Mouse (Mus musculus) duodenum, adult 2 months (tissue): ENCODE data around the gene Olfr698. TPM values are rescaled to one million over a fixed set of nuclear protein-coding genes. Genes with fewer than 3 reads are reported as not detected.

Experiments
- polyA plus RNA-seq: library from polyadenylated mRNA; depleted of rRNA; stranded (reverse); fragments of >200 nt; gene quantifications from 2 replicates; pipeline ENCODE4 v1.2.3, GENCODE M21; 2012; ENCODE audit warnings: low replicate concordance; rRNA removed

Olfr698 gene
- not detected in 2 replicates for polyA plus RNA-seq

GRCm38 (mm10) chr7:106755297-106755696 lies at the start of gene Olfr698:
TSS of gene Olfr698 (minus strand) at chr7:106755397.

DNA sequence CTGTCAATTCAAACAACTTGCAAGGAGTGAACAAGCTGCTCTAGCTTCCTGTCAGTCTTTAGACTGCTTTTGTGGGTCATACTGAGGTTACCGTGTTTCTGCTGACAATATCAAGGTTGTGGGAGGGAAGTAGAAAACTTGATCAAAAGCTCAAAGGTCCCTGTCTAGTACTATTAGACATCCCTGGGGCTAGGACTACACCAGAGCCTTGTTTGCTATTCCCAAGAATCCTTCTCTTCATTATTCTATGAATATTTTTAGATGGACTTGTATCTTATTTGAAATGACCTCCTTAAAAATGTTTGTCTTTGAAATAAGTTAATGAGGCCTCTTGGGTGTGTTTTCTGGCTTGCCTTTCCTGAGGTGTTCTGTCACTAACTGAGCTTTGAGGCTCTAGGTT lies 37.9 kb upstream of the Olfr698 start, which contains the start of gene Olfr699:
Gene Olfr699, minus strand, starts transcription at position 101 of the 400 bp plus-strand sequence.

GRCm38 (mm10) chr7:106742343-106742742 lies 12.9 kb downstream of the Olfr698 start, which contains the start of gene Olfr697:
TSS of gene Olfr697 (minus strand) at chr7:106742443.

DNA sequence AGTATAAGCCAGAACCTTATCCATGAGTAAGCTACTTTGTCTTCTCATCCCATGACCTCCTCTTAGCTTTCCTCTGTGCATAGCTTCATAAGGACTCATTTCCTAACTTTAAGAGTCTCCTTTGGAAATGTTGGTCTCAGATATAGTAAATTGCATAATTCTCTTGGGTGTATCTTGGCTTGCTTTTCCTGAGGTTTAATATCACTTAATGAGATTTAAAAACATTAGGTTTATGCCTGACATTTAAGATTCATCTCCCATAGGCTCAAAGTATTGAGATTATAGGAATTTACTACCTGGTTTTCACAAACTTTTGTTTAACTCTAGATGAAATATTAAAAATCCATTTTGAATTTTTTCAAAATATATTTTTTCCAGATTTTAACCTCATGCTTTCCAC lies 38.9 kb downstream of the Olfr698 start, which contains the start of gene Olfr695:
Gene Olfr695, minus strand, starts transcription at position 101 of the 400 bp plus-strand sequence.

Other genes with a start within 250 kb of the Olfr698 start
- not detected in 2 replicates for gene Olfr693, start 74.8 kb downstream of the Olfr698 start, polyA plus RNA-seq
- not detected in 2 replicates for gene Olfr694, start 63.6 kb downstream of the Olfr698 start, polyA plus RNA-seq
- not detected in 2 replicates for gene Olfr695, start 39.0 kb downstream of the Olfr698 start, polyA plus RNA-seq
- not detected in 2 replicates for gene Olfr697, start 13.0 kb downstream of the Olfr698 start, polyA plus RNA-seq
- gene Olfr699, start 37.8 kb upstream of the Olfr698 start, polyA plus RNA-seq: not detected in 2 replicates
- gene Olfr700, start 53.4 kb upstream of the Olfr698 start, polyA plus RNA-seq: not detected in 2 replicates
- not detected in 2 replicates for gene Olfr701, start 58.7 kb upstream of the Olfr698 start, polyA plus RNA-seq
- gene Olfr702, start 78.5 kb upstream of the Olfr698 start, polyA plus RNA-seq: not detected in 2 replicates
- gene Olfr703, start 88.0 kb upstream of the Olfr698 start, polyA plus RNA-seq: not detected in 2 replicates
- gene Olfr704, start 107.8 kb upstream of the Olfr698 start, polyA plus RNA-seq: not detected in 2 replicates
- gene Olfr705, start 121.5 kb upstream of the Olfr698 start, polyA plus RNA-seq: not detected in 2 replicates
- gene Olfr706, start 132.8 kb upstream of the Olfr698 start, polyA plus RNA-seq: not detected in 2 replicates
- not detected in 2 replicates for gene Olfr707, start 145.8 kb upstream of the Olfr698 start, polyA plus RNA-seq
- gene Olfr1532-ps1, start 152.6 kb upstream of the Olfr698 start, polyA plus RNA-seq: not detected in 2 replicates
- gene Olfr709-ps1, start 176.8 kb upstream of the Olfr698 start, polyA plus RNA-seq: not detected in 2 replicates
- not detected in 2 replicates for gene Olfr710, start 192.9 kb upstream of the Olfr698 start, polyA plus RNA-seq
- gene Olfr6, start 208.5 kb upstream of the Olfr698 start, polyA plus RNA-seq: not detected in 2 replicates
- gene Olfr711, start 220.1 kb upstream of the Olfr698 start, polyA plus RNA-seq: not detected in 2 replicates